12 mouse cellular contexts compared by ENCODE assay signal in the genomic region with DNA sequence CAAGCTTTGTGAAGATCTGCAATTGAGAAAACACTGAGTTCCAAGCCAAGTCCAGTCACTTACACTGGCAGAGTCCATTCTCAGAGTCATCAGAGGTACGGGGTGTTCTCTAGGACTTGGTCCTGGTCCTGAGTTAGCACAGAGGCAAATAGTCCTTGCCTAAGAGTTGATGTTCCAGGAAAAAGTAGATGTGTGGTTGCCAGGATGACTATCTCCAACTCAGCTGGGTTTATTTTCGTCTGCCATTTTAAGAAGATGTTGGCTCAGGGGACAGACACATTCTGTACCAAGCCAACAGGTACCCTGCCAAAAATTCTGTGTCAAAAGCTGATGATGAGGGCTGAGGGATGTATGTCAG.
DNase-seq lines count a peak whose midpoint lies in the region; ATAC-seq and TF ChIP-seq lines count a peak whose summit lies in the region.
"Had no signal": no experiment of that assay in that cellular context is flagged by ENCODE, and none has a peak within 500 bp of the region (broad histone marks: within the 10 kb centered on the region; RNA-seq: fewer than 3 reads in every experiment).

No protein-coding gene starts in this region.

- no peak overlapping the region for H3K4me3 ChIP-seq in thymus, adult 2 months (ENCODE audit: control insufficient read depth, insufficient read depth, low read length)
- no peak overlapping the region for H3K4me3 ChIP-seq in intestine, embryonic 15.5 days (replicated peaks)
- H3K4me3 ChIP-seq: hindbrain, embryonic 12.5 days; limb, embryonic 13.5 days had no signal

- peak; percentile 65 for DNase-seq in kidney, adult 18-20 months
- DNase-seq in kidney, adult 9 months: no peak
- no peak for DNase-seq in thymus, adult 2 months
- no peak for DNase-seq in thymus, postnatal 36 days
- DNase-seq in ovary, postnatal 36 days (ENCODE audit: low spot score): no peak
- no peak for DNase-seq in left cerebral cortex, postnatal 10 days (ENCODE audit: extremely low spot score in 1 of 2, low spot score in 2 of 2)
- no peak for DNase-seq in embryo, embryonic 9.5 days (ENCODE audit: extremely low spot score)
- DNase-seq: cerebellum, adult 11 months; spleen, adult 18-20 months had no signal

- H3K36me3 ChIP-seq in thymus, adult 2 months (ENCODE audit: control insufficient read depth, insufficient read depth, low read length): no peaks in the 10 kb centered on the region
- H3K36me3 ChIP-seq in intestine, embryonic 15.5 days: no peaks in the 10 kb centered on the region
- H3K36me3 ChIP-seq: hindbrain, embryonic 12.5 days; limb, embryonic 13.5 days had no signal

- no peak overlapping the region for H3K9ac ChIP-seq in intestine, embryonic 15.5 days
- H3K9ac ChIP-seq: hindbrain, embryonic 12.5 days; limb, embryonic 13.5 days had no signal

- peak overlapping the region; percentile 87 for H3K27ac ChIP-seq in thymus, adult 2 months (ENCODE audit: control insufficient read depth, insufficient read depth, low read length)
- H3K27ac ChIP-seq in intestine, embryonic 15.5 days: no peak overlapping the region
- H3K27ac ChIP-seq: hindbrain, embryonic 12.5 days; limb, embryonic 13.5 days had no signal

- peaks cover 31% of the 10 kb centered on the region for H3K4me1 ChIP-seq in thymus, adult 2 months (replicated peaks; ENCODE audit: control insufficient read depth, insufficient read depth, low read length)
- no peaks in the 10 kb centered on the region; the same call in 1 of the 2 replicates for H3K4me1 ChIP-seq in intestine, embryonic 15.5 days (replicated peaks)
- H3K4me1 ChIP-seq: hindbrain, embryonic 12.5 days; limb, embryonic 13.5 days had no signal

- 80% methylated on average over 2 of the region's 2 CpGs for WGBS in thymus, adult 2 months
- WGBS in intestine, embryonic 15.5 days: 92% methylated on average over 2 of the region's 2 CpGs

- H3K27me3 ChIP-seq in thymus, adult 2 months (ENCODE audit: control insufficient read depth, insufficient read depth, low read length): no peaks in the 10 kb centered on the region
- H3K27me3 ChIP-seq in intestine, embryonic 15.5 days (replicated peaks): no peaks in the 10 kb centered on the region
- H3K27me3 ChIP-seq: hindbrain, embryonic 12.5 days; limb, embryonic 13.5 days had no signal

- intact Hi-C loops in left cerebral cortex, postnatal 10 days (cut with DNase I): no loop called here

- H3K4me2 ChIP-seq in intestine, embryonic 15.5 days (replicated peaks): no peak overlapping the region
- H3K4me2 ChIP-seq: hindbrain, embryonic 12.5 days; limb, embryonic 13.5 days had no signal

- ATAC-seq in intestine, embryonic 15.5 days: peak; percentile 37

- H3K9me3 ChIP-seq in intestine, embryonic 15.5 days: no peaks in the 10 kb centered on the region
- H3K9me3 ChIP-seq: hindbrain, embryonic 12.5 days; limb, embryonic 13.5 days had no signal

- TF ChIP-seq CTCF in thymus, adult 2 months (IDR thresholded peaks at IDR 0.05; ENCODE audit: borderline replicate concordance, control insufficient read depth, extremely low read depth, insufficient read depth, low read length, poor library complexity): no peak

- TF ChIP-seq POLR2A in thymus, adult 2 months (IDR thresholded peaks at IDR 0.05; ENCODE audit: control insufficient read depth, extremely low read depth, insufficient read depth, low read length, poor library complexity): no peak
